Mouse (Mus musculus) frontal cortex, postnatal 14 days (tissue): Measurements from ENCODE around the gene Timm17b.

Source experiments
- DNase-seq, 2 experiments: peaks; one replicate each; pipeline ENCODE4 v3.0.0; 2022; ENCODE audit warnings: low spot score in 2 of 2

Timm17b gene

DNA sequence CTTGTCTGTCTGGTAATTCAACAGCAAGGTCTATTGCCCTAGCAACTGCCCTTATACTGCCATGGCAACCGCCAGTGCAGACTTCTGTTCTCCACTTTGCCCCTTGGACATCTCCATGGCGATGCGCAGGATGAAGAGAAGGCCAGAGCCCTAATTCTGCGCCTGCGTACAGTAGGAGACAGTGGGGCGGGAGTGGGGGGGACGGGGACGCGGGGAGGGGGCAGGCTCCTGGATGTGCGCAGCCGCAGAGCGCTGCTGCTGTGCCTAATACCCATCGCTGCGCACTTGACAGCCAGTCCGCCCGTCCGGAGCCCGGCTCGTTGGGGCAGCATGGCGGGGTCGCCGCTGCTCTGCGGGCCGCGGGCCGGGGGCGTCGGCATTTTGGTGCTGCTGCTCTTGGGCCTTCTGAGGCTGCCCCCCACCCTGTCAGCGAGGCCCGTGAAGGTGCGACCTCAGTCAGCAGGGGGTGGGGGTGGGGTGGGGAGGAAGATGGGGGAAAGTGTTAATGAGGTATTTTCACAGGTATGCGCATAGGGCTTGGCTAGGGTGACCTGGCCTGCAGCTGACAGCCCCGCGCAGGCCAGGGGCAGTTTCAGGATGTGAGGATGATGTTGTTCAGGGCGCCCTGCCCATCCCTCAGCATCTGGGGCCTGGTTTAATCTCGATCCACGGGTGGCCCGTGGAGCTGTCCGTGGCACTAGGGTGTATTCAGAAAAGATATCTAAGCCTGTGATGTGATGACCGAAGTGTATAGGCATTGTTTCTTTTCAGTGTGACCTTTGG is 20.6 kb downstream of the Timm17b start, which contains the start of gene Pcsk1n:
Gene Pcsk1n (plus strand): TSS at position 222 of the 783 bp plus-strand sequence.
- DNase-seq: peak in 1 of 2 experiments; percentile 38

DNA sequence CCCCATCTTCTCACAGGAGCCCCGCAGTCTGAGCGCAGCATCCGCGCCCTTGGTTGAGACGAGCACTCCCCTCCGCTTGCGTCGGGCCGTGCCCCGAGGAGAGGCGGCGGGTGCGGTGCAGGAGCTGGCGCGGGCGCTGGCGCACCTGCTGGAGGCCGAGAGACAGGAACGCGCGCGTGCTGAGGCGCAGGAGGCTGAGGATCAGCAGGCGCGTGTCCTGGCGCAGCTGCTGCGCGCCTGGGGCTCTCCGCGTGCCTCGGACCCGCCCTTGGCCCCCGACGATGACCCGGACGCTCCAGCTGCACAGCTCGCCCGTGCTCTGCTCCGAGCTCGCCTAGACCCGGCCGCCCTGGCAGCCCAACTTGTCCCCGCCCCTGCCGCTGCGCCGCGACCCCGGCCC is 22.9 kb downstream of the Timm17b start:
- DNase-seq: no peak

- no peak for DNase-seq
Observed at GRCm38 (mm10) chrX:7926266-7926665, 27.1 kb downstream of the Timm17b start.

- no peak for DNase-seq
Observed at GRCm38 (mm10) chrX:7927116-7927515, 28.0 kb downstream of the Timm17b start.

DNA sequence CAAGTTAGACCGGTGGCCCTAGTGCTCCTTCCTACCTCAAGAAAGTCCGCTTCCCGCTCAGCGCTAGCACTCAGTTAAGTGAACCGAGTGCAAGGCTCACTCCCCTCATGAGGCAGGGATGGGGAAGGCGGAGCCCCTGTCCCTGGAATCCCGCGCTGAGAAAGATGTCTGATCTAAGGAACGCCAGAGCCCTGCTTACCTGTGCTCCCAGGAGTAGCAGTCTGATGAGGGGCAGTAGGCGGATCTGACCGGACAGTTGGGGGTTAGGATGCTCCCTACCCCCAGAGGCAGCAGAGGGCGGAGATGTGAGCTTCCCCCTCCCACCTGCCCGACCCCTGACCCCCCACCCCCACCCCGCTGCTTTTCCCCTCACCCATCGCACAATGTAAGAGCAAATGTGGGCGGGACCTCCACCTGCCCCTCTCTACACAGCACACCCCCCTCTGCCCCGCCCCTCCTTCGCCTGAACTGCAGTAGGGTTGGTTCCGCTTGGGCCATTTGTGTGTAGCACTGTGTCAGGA is 29.2 kb downstream of the Timm17b start, which contains the start of gene Eras:
Gene Eras (minus strand): TSS at position 338 of the 521 bp plus-strand sequence.
- no peak for DNase-seq

DNA sequence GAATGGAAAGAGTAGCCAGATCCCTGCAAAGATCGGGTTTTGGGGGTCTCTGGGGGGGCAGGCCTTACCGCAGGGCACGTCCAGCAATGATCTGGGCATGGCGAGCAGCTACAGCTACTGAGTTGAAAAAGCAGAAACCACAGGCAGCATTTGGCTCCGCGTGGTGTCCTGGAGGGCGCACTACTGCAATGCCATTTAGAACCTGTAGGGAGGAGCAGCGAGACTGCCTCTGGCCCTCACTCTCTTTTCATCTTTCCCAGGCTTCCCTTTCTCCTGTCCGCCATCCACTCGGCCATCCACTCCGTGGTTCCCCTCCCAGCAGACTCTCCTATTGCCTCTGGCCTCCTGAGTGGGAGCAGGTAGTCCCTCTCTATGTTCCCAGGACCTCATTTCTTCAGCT is 37.7 kb downstream of the Timm17b start:
- DNase-seq: no peak

GRCm38 (mm10) chrX:7937667-7938066 is 38.5 kb downstream of the Timm17b start:
- no peak for DNase-seq

DNA sequence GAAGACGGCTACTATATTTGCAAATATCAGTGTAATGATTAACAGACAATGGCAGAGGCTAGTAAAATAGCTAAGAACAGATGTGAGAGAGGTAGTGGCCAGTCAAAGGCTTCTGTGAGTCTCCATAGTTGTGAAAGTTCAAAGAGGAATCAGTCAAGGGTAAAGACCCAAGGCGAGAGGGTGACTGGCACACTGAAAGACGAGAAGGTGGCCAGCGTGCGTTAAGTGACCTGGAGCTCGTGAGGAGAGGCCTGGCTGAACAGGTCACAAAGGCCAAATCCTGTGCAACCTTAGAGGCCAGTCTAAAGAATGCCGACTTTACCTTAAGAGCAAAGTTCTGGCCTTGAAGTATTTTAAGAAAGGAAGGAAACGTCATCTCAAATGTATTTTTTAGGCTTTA is 46.5 kb downstream of the Timm17b start:
- no peak for DNase-seq

DNA sequence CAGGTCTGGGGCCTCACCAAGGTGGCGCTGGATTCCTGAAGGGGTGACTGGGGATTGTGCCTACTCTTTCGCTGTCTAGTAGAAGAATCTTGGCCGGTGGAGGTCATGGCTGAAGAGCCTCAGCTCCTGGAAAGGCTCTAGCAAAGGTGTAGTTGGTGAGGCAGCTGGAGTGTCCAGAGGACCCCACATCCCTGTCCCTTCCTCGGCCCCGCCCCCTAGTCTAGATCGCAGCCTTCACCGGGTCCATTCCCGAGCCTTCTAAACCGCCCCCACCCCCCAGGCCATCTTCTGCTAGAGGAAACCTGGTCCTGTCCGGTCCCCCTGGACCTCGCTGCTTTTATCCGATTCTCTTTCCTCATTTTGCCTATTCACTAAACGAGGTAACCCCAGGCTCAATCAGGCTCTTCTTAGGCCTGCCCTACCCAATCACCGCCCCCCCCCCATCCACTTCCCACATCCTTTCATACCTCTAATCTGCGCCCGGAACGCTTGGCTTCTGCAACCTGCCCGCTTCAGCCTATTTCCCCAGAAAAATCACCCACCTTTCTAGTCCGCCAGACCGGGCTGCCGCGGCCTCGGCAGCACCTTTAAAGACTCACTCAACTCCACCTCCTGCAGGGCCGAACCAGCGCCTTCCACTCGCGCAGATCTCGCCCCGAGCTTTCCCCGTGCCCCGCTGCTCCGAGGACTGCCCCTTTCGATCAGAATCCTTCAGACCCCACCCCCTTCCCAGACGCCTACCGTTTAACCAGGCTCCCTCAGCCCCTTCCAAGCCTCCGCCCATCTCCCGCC is 48.1 kb downstream of the Timm17b start, which contains the start of gene Hdac6:
Gene Hdac6 (minus strand): TSS at position 782 of the 792 bp plus-strand sequence.
- DNase-seq: no peak

DNA sequence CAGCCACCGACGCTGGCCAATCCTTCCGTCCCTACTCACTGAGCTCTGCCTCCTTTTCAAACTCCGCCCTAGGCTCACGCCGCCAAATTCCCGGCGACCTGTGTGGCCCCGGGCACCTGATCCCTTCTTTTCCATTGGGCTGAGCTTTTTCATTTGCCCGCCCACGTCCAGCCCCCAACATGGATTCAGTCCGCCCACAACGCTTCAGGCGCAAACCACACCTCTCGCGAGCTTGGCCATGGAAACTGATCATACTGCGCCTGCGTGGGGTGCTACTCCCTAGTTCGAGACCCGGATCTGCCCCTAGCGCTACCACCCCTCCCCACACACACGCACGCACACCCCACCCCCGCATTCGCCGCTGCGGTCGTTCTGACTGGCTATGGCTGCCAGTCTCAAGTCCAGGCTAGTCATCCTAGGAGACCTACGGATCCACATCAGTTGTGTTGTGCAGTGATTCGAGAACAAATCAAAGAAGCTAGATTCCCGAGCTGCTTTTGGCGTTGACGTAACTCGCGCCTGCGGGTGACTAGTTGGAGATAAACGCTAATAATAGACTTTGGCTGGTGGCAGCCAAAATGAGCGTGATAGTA is 48.8 kb downstream of the Timm17b start:
- DNase-seq: peak; percentile 88 to 96

GRCm38 (mm10) chrX:7950091-7950490 is 50.9 kb downstream of the Timm17b start:
- no peak for DNase-seq
